Mouse (Mus musculus) G1E (cell line): ENCODE results near the gene Phpt1. TPM values are rescaled to one million over a fixed set of nuclear protein-coding genes. Genes with fewer than 3 reads are reported as not detected.

ENCODE experiments used
- ATAC-seq: 2 replicates; pipeline ENCODE4 v1.8.0; 2016; ENCODE audit warnings: mild to moderate bottlenecking; ENCODE audit not compliant: insufficient number of reproducible peaks, poor library complexity, low FRiP score, severe bottlenecking; ENCODE audit errors: extremely low read depth
- DNase-seq: peaks from one replicate; pipeline ENCODE4 v3.0.0; 2012; ENCODE audit warnings: low spot score
- H3K27me3 ChIP-seq: 2 replicates; pipeline ENCODE4 v1.6.1; 2012; ENCODE audit warnings: mild to moderate bottlenecking, low read length, inconsistent platforms; ENCODE audit not compliant: insufficient read depth
- H3K36me3 ChIP-seq: replicated peaks from 2 replicates; pipeline ENCODE3; 2012; ENCODE audit warnings: mild to moderate bottlenecking, inconsistent platforms
- H3K4me1 ChIP-seq: 2 replicates; pipeline ENCODE4 v1.6.1; 2012; ENCODE audit warnings: low read depth, low read length, inconsistent platforms, mixed read lengths; ENCODE audit not compliant: insufficient read depth
- H3K4me3 ChIP-seq: 2 replicates; pipeline ENCODE4 v1.5.1; 2012; ENCODE audit warnings: low read depth, mild to moderate bottlenecking, inconsistent platforms, low read length, moderate library complexity, mixed read lengths
- H3K9me3 ChIP-seq: replicated peaks from 2 replicates; pipeline ENCODE4 v1.6.1; 2012; ENCODE audit warnings: inconsistent platforms
- CTCF ChIP-seq: IDR thresholded peaks from 2 replicates; pipeline ENCODE4 v1.5.1; 2012; ENCODE audit warnings: low read depth, low read length, inconsistent platforms, mixed read lengths
- GATA1 ChIP-seq: IDR thresholded peaks from 2 replicates; pipeline ENCODE4 v1.6.1; 2012; ENCODE audit warnings: borderline replicate concordance, low read length, inconsistent platforms, mixed read lengths
- GATA2 ChIP-seq: IDR thresholded peaks from 2 replicates; pipeline ENCODE4 v1.6.1; 2012; ENCODE audit warnings: low read depth, low read length, inconsistent platforms, borderline replicate concordance
- POLR2AphosphoS5 ChIP-seq: IDR thresholded peaks from 2 replicates; pipeline ENCODE4 v1.6.1; 2012; ENCODE audit warnings: low read depth, low read length, inconsistent platforms; ENCODE audit not compliant: insufficient replicate concordance
- TAL1 ChIP-seq: conservative IDR thresholded peaks from 2 replicates; pipeline ENCODE4 v1.6.1; 2012; ENCODE audit warnings: low read depth, low read length, inconsistent platforms, mixed read lengths
- polyA plus RNA-seq: library from polyadenylated mRNA; stranded (reverse); fragments of >175 nt; gene quantifications from 2 replicates; pipeline ENCODE4 v1.2.3, GENCODE M21; 2012
- total RNA-seq, 2 experiments: library from RNA; stranded (forward) in 1 of 2; stranded (reverse) in 1 of 2; fragments of 200-1000 nt in 1 of 2; fragments of >200 nt in 1 of 2; fragmentation: Nextera tagmentation in 1 of 2; gene quantifications; 2 replicates each; pipeline ENCODE4 v1.2.3; 2014 to 2017

Phpt1 gene
- total and polyA plus RNA-seq, 3 experiments, result 1.4 to 12.5 (median 9.5) TPM

DNA sequence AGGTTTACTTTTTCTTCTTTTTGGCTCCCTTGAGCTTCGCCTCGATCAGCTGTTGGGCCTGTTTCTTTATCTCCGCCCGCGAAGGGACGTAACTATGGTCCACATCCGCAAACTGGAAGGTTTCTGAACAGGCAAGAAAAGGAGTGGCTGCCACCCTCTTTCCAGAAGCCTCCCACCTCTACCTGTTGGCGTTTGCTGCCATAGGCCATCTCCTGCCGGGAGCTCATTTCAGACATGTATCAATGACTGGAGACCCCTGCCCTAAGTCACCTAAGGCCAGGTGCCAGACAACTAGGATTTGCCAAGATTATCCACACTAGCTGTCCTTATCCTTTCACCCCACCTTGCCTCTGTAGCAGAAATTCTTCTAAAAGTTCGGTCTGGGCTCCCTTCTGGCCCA is 33.6 kb upstream of the Phpt1 start:
- ATAC-seq (no peak), DNase-seq (no peak)
- peaks cover 23% of the 10 kb centered on the region for H3K36me3 ChIP-seq
- no peak for TF ChIP-seq CTCF
- TF ChIP-seq POLR2AphosphoS5, result no peak
- TF ChIP-seq GATA2, result no peak
- no peak for TF ChIP-seq TAL1
- TF ChIP-seq GATA1, result no peak
- H3K4me1 ChIP-seq, result peaks cover 19% of the 10 kb centered on the region
- peaks cover 13% of the 10 kb centered on the region for H3K27me3 ChIP-seq
- H3K9me3 ChIP-seq, result no peaks in the 10 kb centered on the region
- H3K4me3 ChIP-seq, result peak overlapping the region; percentile 98; the same call in 1 of the 2 replicates

DNA sequence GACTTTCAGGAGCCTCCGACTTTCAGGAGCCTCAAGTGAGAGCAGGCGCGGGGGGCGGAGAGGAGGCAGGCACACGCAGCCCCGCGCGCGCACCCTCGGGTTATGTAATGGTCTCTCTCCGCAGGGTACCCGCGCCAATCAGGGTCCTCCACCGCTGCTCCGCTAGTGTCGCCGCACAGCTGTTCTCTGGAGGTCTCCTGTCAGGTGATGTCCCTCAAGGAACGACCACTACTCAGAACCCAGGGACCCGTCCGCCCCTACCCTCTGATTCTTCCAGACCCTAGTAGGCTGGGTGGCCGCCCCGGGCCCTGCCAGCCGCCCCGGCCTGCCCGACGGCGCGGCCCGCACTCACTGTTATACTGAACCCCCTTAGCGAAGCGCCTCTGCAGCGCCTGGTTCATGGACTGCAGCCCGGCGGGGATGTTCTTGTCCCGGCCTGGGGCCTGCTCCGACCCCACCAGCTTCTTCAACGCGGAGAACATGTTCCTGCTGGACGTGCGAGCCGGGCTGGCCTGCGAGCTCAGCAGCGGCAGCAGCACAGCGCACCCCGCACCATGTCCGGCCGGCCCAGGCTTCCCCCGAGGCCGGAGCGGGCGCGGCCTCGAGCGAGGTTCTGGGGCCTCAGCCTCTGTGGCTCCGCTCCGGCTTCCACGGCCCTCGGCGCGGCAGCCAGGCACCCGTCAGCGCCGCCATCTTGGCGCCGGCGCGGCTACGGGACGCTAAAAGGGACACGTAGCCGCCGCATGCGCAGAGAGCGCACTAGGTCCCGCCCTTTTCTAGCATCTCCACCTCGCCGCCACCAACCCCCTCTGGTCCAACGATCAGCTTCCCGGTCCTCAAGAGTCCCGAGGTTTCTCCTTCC is 33.0 kb upstream of the Phpt1 start, which contains the start of gene Rabl6:
TSS of gene Rabl6 (minus strand) at position 761 of the 862 bp plus-strand sequence.
- H3K4me1 ChIP-seq, result peaks cover 19% of the 10 kb centered on the region
- H3K36me3 ChIP-seq, result peaks cover 30% of the 10 kb centered on the region
- no peaks in the 10 kb centered on the region for H3K9me3 ChIP-seq
- DNase-seq (peak; percentile 87), ATAC-seq (peak; percentile 40)
- peak within 1 kb of the TSS; percentile 98 for H3K4me3 ChIP-seq
- peaks cover 6% of the 10 kb centered on the region for H3K27me3 ChIP-seq
- no peak for TF ChIP-seq POLR2AphosphoS5
- TF ChIP-seq TAL1, result no peak
- TF ChIP-seq GATA2, result no peak

DNA sequence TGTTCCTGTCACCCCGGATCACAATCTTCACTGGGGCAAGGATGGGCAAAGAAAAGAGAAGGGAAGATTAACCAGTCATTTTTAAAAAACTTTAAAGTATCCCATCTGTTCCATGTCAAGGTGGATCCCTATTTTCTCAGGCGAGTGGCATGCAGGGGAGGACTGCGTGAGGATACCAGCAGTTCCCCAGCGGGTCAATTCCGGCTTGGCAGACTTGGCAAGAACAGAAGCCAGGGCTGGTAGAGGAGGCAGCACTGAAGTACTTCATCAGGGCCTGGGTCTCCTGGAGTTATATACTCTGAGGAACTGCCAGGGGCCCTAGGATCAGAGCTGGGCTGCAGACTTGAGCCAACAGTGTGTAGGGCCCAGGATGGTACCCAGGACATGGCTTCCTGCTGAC is 27.5 kb upstream of the Phpt1 start:
- no peak overlapping the region for H3K4me3 ChIP-seq
- TF ChIP-seq POLR2AphosphoS5 (no peak), CTCF (no peak), GATA2 (no peak), TAL1 (no peak), GATA1 (no peak)
- peaks cover 84% of the 10 kb centered on the region for H3K36me3 ChIP-seq
- no peaks in the 10 kb centered on the region for H3K27me3 ChIP-seq
- no peaks in the 10 kb centered on the region for H3K9me3 ChIP-seq
- ATAC-seq (no peak), DNase-seq (no peak)
- H3K4me1 ChIP-seq, result peaks cover 14% of the 10 kb centered on the region

DNA sequence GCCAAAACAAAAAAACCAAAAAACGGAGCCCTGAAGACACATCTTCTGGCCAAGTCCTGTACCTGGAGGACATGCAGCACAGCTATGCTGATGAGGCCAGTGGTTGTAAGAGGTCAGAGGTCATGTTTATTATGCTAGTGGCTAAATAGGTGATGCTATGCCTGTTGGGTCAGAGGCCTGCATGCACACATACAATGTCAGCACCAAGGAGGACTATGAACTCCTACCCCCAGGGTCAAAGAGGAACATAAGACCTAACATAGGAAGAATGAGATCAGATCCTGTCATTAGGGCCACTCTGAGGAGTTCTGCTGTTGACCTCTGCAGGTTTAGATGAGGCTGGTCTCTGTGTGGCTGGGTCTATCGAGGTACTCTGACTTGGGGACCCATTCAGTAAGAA is 25.0 kb upstream of the Phpt1 start:
- TF ChIP-seq POLR2AphosphoS5 (no peak), GATA2 (no peak), GATA1 (no peak), TAL1 (no peak), CTCF (no peak)
- H3K4me3 ChIP-seq, result no peak overlapping the region
- ATAC-seq, result no peak
- H3K4me1 ChIP-seq, result no peaks in the 10 kb centered on the region; the same call in 1 of the 2 replicates
- H3K36me3 ChIP-seq, result peaks cover 95% of the 10 kb centered on the region
- no peak for DNase-seq
- H3K27me3 ChIP-seq, result no peaks in the 10 kb centered on the region
- H3K9me3 ChIP-seq, result no peaks in the 10 kb centered on the region

DNA sequence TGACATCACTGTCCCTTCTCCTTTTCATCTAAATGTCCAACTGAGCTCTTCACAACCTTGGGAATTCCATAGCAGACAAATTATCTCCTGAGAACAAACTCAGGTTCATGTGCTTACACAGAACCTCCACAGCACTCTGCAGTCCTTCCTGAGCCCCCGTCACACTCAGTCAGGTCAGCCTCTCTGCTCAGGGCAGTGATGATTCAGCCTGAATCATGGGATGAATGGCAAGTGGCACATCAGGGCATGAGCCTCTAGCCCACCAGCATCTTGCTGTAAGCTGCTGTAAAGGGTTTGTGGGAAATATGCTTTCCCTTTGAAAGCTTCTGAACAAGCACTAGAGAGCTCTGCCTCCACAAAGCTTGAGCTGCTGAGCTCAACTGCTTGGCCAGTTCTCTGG is 23.7 kb upstream of the Phpt1 start:
- H3K9me3 ChIP-seq, result no peaks in the 10 kb centered on the region
- H3K4me3 ChIP-seq, result no peak overlapping the region
- ATAC-seq, result no peak
- no peaks in the 10 kb centered on the region for H3K27me3 ChIP-seq
- DNase-seq, result no peak
- TF ChIP-seq GATA2 (no peak), TAL1 (no peak), GATA1 (no peak), CTCF (no peak), POLR2AphosphoS5 (no peak)
- H3K4me1 ChIP-seq, result no peaks in the 10 kb centered on the region
- H3K36me3 ChIP-seq, result peaks cover 94% of the 10 kb centered on the region

DNA sequence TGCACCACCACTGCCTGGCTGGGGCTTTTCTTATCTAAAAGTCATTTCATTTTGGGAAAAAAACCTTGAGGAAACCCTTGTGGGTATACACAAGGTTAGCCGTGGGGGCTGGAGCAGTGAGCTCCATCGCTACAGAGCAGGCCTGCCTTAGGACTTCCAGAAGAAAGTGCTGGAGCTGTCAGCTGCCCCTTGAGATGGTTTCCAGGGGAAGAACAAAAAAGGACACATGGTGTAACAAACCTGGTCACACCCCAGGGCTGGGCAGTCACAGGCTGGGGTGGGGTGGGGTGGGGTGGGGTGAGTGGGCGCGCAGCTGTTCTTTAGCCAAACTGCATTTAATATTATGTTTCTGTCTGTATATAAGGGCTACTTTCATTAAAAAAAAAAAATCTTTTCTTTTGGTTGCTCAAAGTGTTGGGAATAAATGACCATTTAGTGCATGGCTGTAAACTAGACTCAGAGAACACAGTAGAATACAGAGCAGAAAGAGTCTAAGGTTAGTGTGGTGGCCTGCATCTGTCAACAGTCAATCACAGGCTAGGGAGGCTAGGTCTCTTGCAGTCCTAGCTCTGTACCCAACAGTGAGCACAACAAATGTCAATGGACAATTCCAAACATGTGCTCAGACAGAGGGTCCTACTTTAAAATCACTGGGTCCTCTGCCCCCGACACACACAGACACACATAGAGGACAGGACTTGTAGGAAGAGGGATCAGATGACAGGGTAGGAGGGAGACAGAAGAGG is 21.9 kb upstream of the Phpt1 start:
- no peak overlapping the region for H3K4me3 ChIP-seq
- peaks cover 1% of the 10 kb centered on the region; the same call in 1 of the 2 replicates for H3K4me1 ChIP-seq
- no peak for TF ChIP-seq POLR2AphosphoS5
- no peak for TF ChIP-seq TAL1
- no peak for TF ChIP-seq CTCF
- TF ChIP-seq GATA2, result no peak
- DNase-seq (no peak), ATAC-seq (no peak)
- H3K27me3 ChIP-seq, result no peaks in the 10 kb centered on the region
- H3K9me3 ChIP-seq, result no peaks in the 10 kb centered on the region
- peaks cover 94% of the 10 kb centered on the region for H3K36me3 ChIP-seq
